In the genomic region with DNA sequence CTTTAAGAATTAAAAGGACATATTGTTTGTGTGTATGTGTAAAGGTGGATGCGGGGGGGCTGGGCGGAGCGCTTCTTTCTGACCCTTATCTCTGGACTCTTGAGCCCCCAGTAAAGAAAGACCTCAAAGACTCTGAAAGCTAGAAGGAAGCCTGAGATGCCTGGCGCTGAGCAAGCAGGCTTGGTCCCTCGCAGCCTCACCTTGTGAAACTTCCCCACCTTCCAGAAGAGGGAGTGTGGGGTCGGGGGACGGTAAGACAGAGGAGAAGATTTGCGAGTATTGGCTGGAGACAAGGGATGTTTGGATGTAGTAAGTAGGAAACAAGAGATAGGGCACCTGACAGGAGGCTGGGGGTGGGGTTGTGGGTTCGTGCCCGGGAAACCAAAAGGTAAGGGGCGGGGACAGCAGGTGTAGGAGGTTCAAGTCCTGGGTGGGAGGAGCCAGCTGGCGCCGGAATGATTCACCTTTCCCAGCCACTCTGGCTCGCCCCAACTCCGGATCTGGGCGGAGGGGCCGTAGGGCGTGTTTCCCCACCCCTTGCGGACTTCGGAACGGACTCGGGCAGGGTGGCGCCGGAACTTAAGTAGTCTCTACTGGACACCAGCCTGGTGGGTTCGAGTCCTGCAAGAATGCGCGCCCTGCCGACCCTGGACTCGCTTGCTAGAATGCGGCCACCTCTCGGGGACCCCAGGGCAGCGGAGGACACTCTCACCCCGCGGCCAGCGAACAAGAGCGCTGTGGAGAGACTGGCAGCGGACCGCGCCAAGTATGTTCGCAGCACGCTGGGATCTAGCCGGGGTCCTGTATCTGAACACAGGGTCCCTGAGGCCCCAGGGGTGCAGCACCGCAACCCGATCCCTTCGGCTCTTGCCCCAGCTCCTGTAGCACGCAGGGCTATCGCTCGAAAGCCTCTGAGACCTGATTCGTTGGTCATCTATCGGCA, we compare ENCODE assay signal across 8 mouse cellular contexts. TPM values are rescaled to one million over a fixed set of nuclear protein-coding genes. Genes with fewer than 3 reads are reported as not detected.
DNase-seq lines count a peak whose midpoint lies in the region; ATAC-seq and TF ChIP-seq lines count a peak whose summit lies in the region.

A gene (plus strand): TSS at position 450 of the 943 bp plus-strand sequence.

- H3K9ac ChIP-seq in heart, embryonic 11.5 days (ENCODE audit: low read depth, low read length): peak within 1 kb of the TSS; percentile 72
- H3K9ac ChIP-seq in kidney, embryonic 16.5 days (replicated peaks; ENCODE audit: low read length): peak within 1 kb of the TSS; percentile 77

- H3K27me3 ChIP-seq in heart, embryonic 11.5 days (ENCODE audit: control insufficient read depth, insufficient read depth, low read length): peaks cover 29% of the 10 kb centered on the region
- H3K27me3 ChIP-seq in kidney, embryonic 16.5 days (ENCODE audit: insufficient read depth, low read length): peaks cover 34% of the 10 kb centered on the region

- no peaks in the 10 kb centered on the region for H3K4me1 ChIP-seq in bone marrow macrophage, adult 2 months (ENCODE audit: control insufficient read depth, insufficient read depth, low read length)
- H3K4me1 ChIP-seq in heart, embryonic 11.5 days (ENCODE audit: control insufficient read depth, insufficient read depth, low read length): no peaks in the 10 kb centered on the region
- peaks cover 11% of the 10 kb centered on the region; the same call in 1 of the 2 replicates for H3K4me1 ChIP-seq in kidney, embryonic 16.5 days (ENCODE audit: insufficient read depth, low read length)

- no peak for TF ChIP-seq POLR2A in bone marrow macrophage, adult 2 months (IDR thresholded peaks at IDR 0.05; ENCODE audit: borderline replicate concordance, low read depth, low read length)

- WGBS in heart, embryonic 11.5 days (ENCODE audit: insufficient replicate concordance): under 1% methylated on average over 50 of the region's 50 CpGs
- WGBS in kidney, embryonic 16.5 days: 2% methylated on average over 50 of the region's 50 CpGs

- peak within 1 kb of the TSS; percentile 99 for H3K4me2 ChIP-seq in heart, embryonic 11.5 days
- peak within 1 kb of the TSS; percentile 95 for H3K4me2 ChIP-seq in kidney, embryonic 16.5 days (replicated peaks; ENCODE audit: low read depth, low read length)

- no peak within 1 kb of the TSS for H3K27ac ChIP-seq in bone marrow macrophage, adult 2 months (ENCODE audit: insufficient read depth, low read depth, low read length)
- peak within 1 kb of the TSS; percentile 54; the same call in 1 of the 2 replicates for H3K27ac ChIP-seq in heart, embryonic 11.5 days (ENCODE audit: low read depth, low read length)
- H3K27ac ChIP-seq in kidney, embryonic 16.5 days (ENCODE audit: low read length): peak within 1 kb of the TSS; percentile 82

- peak; percentile 37 to 69 for DNase-seq in adrenal gland, adult (ENCODE audit: inconsistent age in 2 of 2, low spot score in 1 of 2)
- no peak for DNase-seq in adrenal gland, adult 8-10 months
- DNase-seq in lung, postnatal 25 days (ENCODE audit: low spot score): peak; percentile 82
- DNase-seq in spleen, postnatal 10 days (ENCODE audit: low spot score in 2 of 2): peak; percentile 45 to 53
- DNase-seq in layer of hippocampus, adult 11-12 months (ENCODE audit: low spot score): no peak

- H3K36me3 ChIP-seq in heart, embryonic 11.5 days (ENCODE audit: control insufficient read depth, insufficient read depth, low read length): no peaks in the 10 kb centered on the region
- no peaks in the 10 kb centered on the region for H3K36me3 ChIP-seq in kidney, embryonic 16.5 days (ENCODE audit: insufficient read depth, low read length)

- H3K4me3 ChIP-seq in bone marrow macrophage, adult 2 months (ENCODE audit: insufficient read depth, low read length): peak within 1 kb of the TSS; percentile 50
- peak within 1 kb of the TSS; percentile 62 for H3K4me3 ChIP-seq in heart, embryonic 11.5 days (ENCODE audit: low read depth, low read length)
- H3K4me3 ChIP-seq in kidney, embryonic 16.5 days (ENCODE audit: low read length): peak within 1 kb of the TSS; percentile 70

- peak; percentile 72 for ATAC-seq in heart, embryonic 11.5 days (replicated peaks; ENCODE audit: insufficient number of reproducible peaks, low FRiP score, low TSS enrichment)
- peak; percentile 89 for ATAC-seq in kidney, embryonic 16.5 days (ENCODE audit: low FRiP score, low TSS enrichment)

- no peaks in the 10 kb centered on the region for H3K9me3 ChIP-seq in heart, embryonic 11.5 days (replicated peaks; ENCODE audit: control insufficient read depth, low read length)
- H3K9me3 ChIP-seq in kidney, embryonic 16.5 days (ENCODE audit: low read length): no peaks in the 10 kb centered on the region

- TF ChIP-seq CTCF in bone marrow macrophage, adult 2 months (IDR thresholded peaks at IDR 0.05; ENCODE audit: low read depth, low read length): no peak

RNA-seq across cellular contexts. Expression of the gene that starts here (rescaled TPM):
- 1 to 10 TPM in 2 of 4 experiments, under 1 TPM in 2; 0.56 to 1.2 (median 0.86) TPM for total RNA-seq in adrenal gland, adult 8-10 months (2022)
- polyA plus RNA-seq in bone marrow macrophage, adult 2 months (2012; ENCODE audit: insufficient read depth, insufficient read length, missing spikeins): not detected in 2 replicates
- 0.40 and 0.92 TPM in 2 replicates for polyA plus RNA-seq in heart, embryonic 11.5 days (2014; fragmentation: Nextera tagmentation; extraction: Ambion mirVana)
- 5.9 and 6.7 TPM in 2 replicates for polyA plus RNA-seq in kidney, embryonic 16.5 days (2015; fragmentation: Nextera tagmentation; extraction: Ambion mirVana)

Comparison
In these comparisons a context has a peak if more than half of its experiments do, and no peak if none do; other contexts are left out.
1. DNase-seq: peak in adrenal gland, adult (2 of 2), lung, postnatal 25 days (single experiment) and spleen, postnatal 10 days (2 of 2); none in adrenal gland, adult 8-10 months (single experiment) and layer of hippocampus, adult 11-12 months (single experiment).
2. Peak in ATAC-seq, H3K4me3 ChIP-seq, H3K27ac ChIP-seq, H3K9ac ChIP-seq and H3K4me2 ChIP-seq in heart, embryonic 11.5 days; RNA of the gene not detected or under 1 TPM.
3. Peak in every context shown above with its lines, with median percentiles within 50 percentile points of each other: H3K4me3 ChIP-seq.